ENCODE assay signal across 10 mouse cellular contexts in genomic region chr1:88608826-88609225, GRCm38 (mm10).
"Had no signal": no experiment of that assay in that cellular context is flagged by ENCODE, and none has a peak within 500 bp of the region (broad histone marks: within the 10 kb centered on the region; RNA-seq: fewer than 3 reads in every experiment).

No protein-coding gene starts in this region.

- H3K4me2 ChIP-seq: liver, embryonic 13.5 days; midbrain, embryonic 11.5 days had no signal

- H3K4me1 ChIP-seq: liver, embryonic 13.5 days had no signal

- H3K9me3 ChIP-seq: liver, embryonic 13.5 days had no signal

- DNase-seq: kidney, adult 18-20 months; kidney, adult 9 months; kidney, postnatal 14 days; layer of hippocampus, adult 9-11 months; liver, embryonic 13.5 days; lung, adult 2 months; midbrain, embryonic 14.5 days; thymus, adult 18-20 months; thymus, postnatal 36 days had no signal

- H3K27ac ChIP-seq: liver, embryonic 13.5 days had no signal

- H3K4me3 ChIP-seq: liver, embryonic 13.5 days had no signal

- H3K36me3 ChIP-seq: liver, embryonic 13.5 days had no signal

- H3K27me3 ChIP-seq: liver, embryonic 13.5 days had no signal

- H3K9ac ChIP-seq: liver, embryonic 13.5 days had no signal
